Comparison of ENCODE assay signal across 8 mouse cellular contexts in genomic region chr7:38084778-38085572, GRCm38 (mm10). TPM values are rescaled to one million over a fixed set of nuclear protein-coding genes. Genes with fewer than 3 reads are reported as not detected.
DNase-seq lines count a peak whose midpoint lies in the region; ATAC-seq and TF ChIP-seq lines count a peak whose summit lies in the region.

No protein-coding gene starts in this region.

- H3K4me1 ChIP-seq in embryonic facial prominence, embryonic 14.5 days (ENCODE audit: control insufficient read depth, insufficient read depth, low read length), result peaks cover 14% of the 10 kb centered on the region
- H3K4me1 ChIP-seq in heart, adult 2 months (ENCODE audit: control insufficient read depth, insufficient read depth, low read length), result peaks cover 2% of the 10 kb centered on the region; the same call in 1 of the 2 replicates
- peaks cover 20% of the 10 kb centered on the region for H3K4me1 ChIP-seq in limb, embryonic 13.5 days
- peaks cover 13% of the 10 kb centered on the region for H3K4me1 ChIP-seq in midbrain, embryonic 16.5 days (ENCODE audit: control insufficient read depth, insufficient read depth, low read length)

- no peaks in the 10 kb centered on the region for H3K27me3 ChIP-seq in embryonic facial prominence, embryonic 14.5 days (replicated peaks; ENCODE audit: control insufficient read depth, insufficient read depth, low read length)
- H3K27me3 ChIP-seq in heart, adult 2 months (ENCODE audit: control insufficient read depth, insufficient read depth, low read length), result no peaks in the 10 kb centered on the region
- no peaks in the 10 kb centered on the region for H3K27me3 ChIP-seq in limb, embryonic 13.5 days
- H3K27me3 ChIP-seq in midbrain, embryonic 16.5 days (ENCODE audit: control insufficient read depth, insufficient read depth, low read depth, low read length), result peaks cover 13% of the 10 kb centered on the region

- no peak for TF ChIP-seq CTCF in heart, adult 2 months (IDR thresholded peaks at IDR 0.05)

- H3K79me2 ChIP-seq in heart, adult 2 months (replicated peaks; ENCODE audit: control insufficient read depth, insufficient read depth, low read length), result no peaks in the 10 kb centered on the region

- peak; percentile 11; the same call in 1 of the 2 replicates for TF ChIP-seq EP300 in heart, adult 2 months (IDR thresholded peaks at IDR 0.05; ENCODE audit: insufficient read depth, low read depth, low read length)

- H3K9ac ChIP-seq in embryonic facial prominence, embryonic 14.5 days (ENCODE audit: low read depth, low read length), result peak overlapping the region; percentile 63
- peak overlapping the region; percentile 67 for H3K9ac ChIP-seq in heart, adult 2 months (ENCODE audit: low read depth, low read length)
- peak overlapping the region; percentile 62 for H3K9ac ChIP-seq in limb, embryonic 13.5 days
- H3K9ac ChIP-seq in midbrain, embryonic 16.5 days (ENCODE audit: low read depth, low read length), result peak overlapping the region; percentile 65

- H3K36me3 ChIP-seq in embryonic facial prominence, embryonic 14.5 days (ENCODE audit: control insufficient read depth, insufficient read depth, low read length), result no peaks in the 10 kb centered on the region
- H3K36me3 ChIP-seq in heart, adult 2 months (ENCODE audit: control insufficient read depth, insufficient read depth, low read length), result no peaks in the 10 kb centered on the region
- H3K36me3 ChIP-seq in limb, embryonic 13.5 days, result no peaks in the 10 kb centered on the region
- H3K36me3 ChIP-seq in midbrain, embryonic 16.5 days (ENCODE audit: control insufficient read depth, insufficient read depth, low read length), result no peaks in the 10 kb centered on the region

- WGBS in embryonic facial prominence, embryonic 14.5 days, result 0% methylated on average over 25 of the region's 65 CpGs
- WGBS in heart, adult 2 months, result under 1% methylated on average over 65 of the region's 65 CpGs
- under 1% methylated on average over 64 of the region's 65 CpGs for WGBS in limb, embryonic 13.5 days
- under 1% methylated on average over 60 of the region's 65 CpGs for WGBS in midbrain, embryonic 16.5 days

- peak overlapping the region; percentile 44 for H3K4me3 ChIP-seq in embryonic facial prominence, embryonic 14.5 days (ENCODE audit: low read depth, low read length)
- H3K4me3 ChIP-seq in heart, adult 2 months, result peak overlapping the region; percentile 65
- peak overlapping the region; percentile 51 for H3K4me3 ChIP-seq in limb, embryonic 13.5 days
- H3K4me3 ChIP-seq in midbrain, embryonic 16.5 days (ENCODE audit: low read depth, low read length), result peak overlapping the region; percentile 43

- H3K27ac ChIP-seq in embryonic facial prominence, embryonic 14.5 days (replicated peaks; ENCODE audit: low read depth, low read length), result peak overlapping the region; percentile 72
- peak overlapping the region; percentile 71 for H3K27ac ChIP-seq in heart, adult 2 months
- H3K27ac ChIP-seq in limb, embryonic 13.5 days, result peak overlapping the region; percentile 61; the same call in 1 of the 2 replicates
- no peak overlapping the region for H3K27ac ChIP-seq in midbrain, embryonic 16.5 days (ENCODE audit: low read length)

- TF ChIP-seq POLR2A in heart, adult 2 months (IDR thresholded peaks at IDR 0.05; ENCODE audit: insufficient read depth, low read depth, low read length), result peak; percentile 84

- H3K9me3 ChIP-seq in embryonic facial prominence, embryonic 14.5 days (ENCODE audit: control insufficient read depth, low read length), result no peaks in the 10 kb centered on the region
- H3K9me3 ChIP-seq in limb, embryonic 13.5 days, result no peaks in the 10 kb centered on the region
- H3K9me3 ChIP-seq in midbrain, embryonic 16.5 days (replicated peaks; ENCODE audit: control insufficient read depth, low read length, poor library complexity, severe bottlenecking), result no peaks in the 10 kb centered on the region

- intact Hi-C loops in heart, adult 2 months (cut with DNase I), result loop anchor here (5.0 to 10.0 kb wide), 2 partner anchors 97 to 190 kb away; partner anchors contain the start of genes 1600014C10Rik and Pop4

- peak; percentile 95 for DNase-seq in 3T3-L1 (ENCODE audit: low read depth, low spot score)
- DNase-seq in adrenal gland, postnatal 4 days (ENCODE audit: low spot score in 2 of 2), result peak; percentile 98 to 100
- DNase-seq in embryonic facial prominence, embryonic 14.5 days (ENCODE audit: low spot score), result peak; percentile 100
- DNase-seq in heart, adult 2 months, result peak; percentile 99 to 100
- DNase-seq in kidney, adult 8-10 months, result peak; percentile 99
- peak; percentile 98 to 100 for DNase-seq in spleen, postnatal 10 days (ENCODE audit: low spot score in 2 of 2)

- H3K4me2 ChIP-seq in embryonic facial prominence, embryonic 14.5 days (ENCODE audit: low read depth, low read length), result peak overlapping the region; percentile 86
- peak overlapping the region; percentile 88 for H3K4me2 ChIP-seq in limb, embryonic 13.5 days (replicated peaks)
- peak overlapping the region; percentile 75 for H3K4me2 ChIP-seq in midbrain, embryonic 16.5 days (ENCODE audit: low read length)

- peak; percentile 96 for ATAC-seq in embryonic facial prominence, embryonic 14.5 days (ENCODE audit: low read depth)
- peak; percentile 97 for ATAC-seq in limb, embryonic 13.5 days (ENCODE audit: low FRiP score, low read depth)
- ATAC-seq in midbrain, embryonic 16.5 days, result peak; percentile 98

RNA-seq across cellular contexts. Expression of gene Ccne1, which starts 22.4 kb away (rescaled TPM):
- 10 to 100 TPM; 16.3 to 17.5 TPM for total RNA-seq in adrenal gland, postnatal 4 days (2021)
- polyA plus RNA-seq in embryonic facial prominence, embryonic 14.5 days (2014; fragmentation: Nextera tagmentation; extraction: Ambion mirVana), result 73.7 and 82.9 TPM in 2 replicates
- total RNA-seq in heart, adult 2 months (2021), result 1 to 10 TPM in 1 of 2 experiments, under 1 TPM in 1; 0.91 to 1.3 TPM
- polyA plus RNA-seq in heart, adult 2 months (2012; rRNA removed), result 0.90 and 1.3 TPM in 2 replicates
- 76.3 and 77.5 TPM in 2 replicates for polyA plus RNA-seq in limb, embryonic 13.5 days (2015; fragmentation: Nextera tagmentation; extraction: Ambion mirVana)
- 9.6 and 13.2 TPM in 2 replicates for polyA plus RNA-seq in midbrain, embryonic 16.5 days (2015; fragmentation: Nextera tagmentation; extraction: Ambion mirVana)
